Mouse (Mus musculus) MEL (cell line): ENCODE measurements around the gene Inpp4b. TPM values are rescaled to one million over a fixed set of nuclear protein-coding genes. Genes with fewer than 3 reads are reported as not detected.

Experiments
- DNase-seq: peaks from one replicate; pipeline ENCODE4 v3.0.0; 2011; ENCODE audit warnings: low read depth, low spot score
- H3K27ac ChIP-seq: 2 replicates; pipeline ENCODE4 v1.5.1; 2012; ENCODE audit warnings: low read depth, mild to moderate bottlenecking, control low read depth, low read length, moderate library complexity; ENCODE audit not compliant: control insufficient read depth
- H3K27me3 ChIP-seq, 2 experiments: fragments of 150-350 bp in 1 of 2; sonication (generic) in 1 of 2; 2 replicates each; pipeline ENCODE4 v1.6.1; 2012; ENCODE audit warnings: low read length in 2 of 2, mild to moderate bottlenecking in 2 of 2, improper control_type of control experiment in 1 of 2, moderate library complexity in 1 of 2; ENCODE audit not compliant: insufficient read depth in 2 of 2, control insufficient read depth in 1 of 2
- H3K36me3 ChIP-seq, 2 experiments: 2 replicates each; pipeline ENCODE4 v1.6.1; 2012 to 2014; ENCODE audit warnings: low read length in 2 of 2, improper control_type of control experiment in 1 of 2, inconsistent platforms in 1 of 2, mild to moderate bottlenecking in 1 of 2; ENCODE audit not compliant: insufficient read depth in 2 of 2, control insufficient read depth in 1 of 2
- H3K4me1 ChIP-seq, 2 experiments: fragments of 150-350 bp in 1 of 2; sonication (generic) in 1 of 2; 2 replicates each; pipeline ENCODE4 v1.6.1; 2012; ENCODE audit warnings: low read length in 2 of 2, improper control_type of control experiment in 1 of 2, mild to moderate bottlenecking in 1 of 2; ENCODE audit not compliant: insufficient read depth in 2 of 2, control insufficient read depth in 1 of 2
- H3K4me3 ChIP-seq, 2 experiments: fragments of 150-350 bp in 1 of 2; sonication (generic) in 1 of 2; 2 replicates each; pipeline ENCODE4 v1.5.1; 2012; ENCODE audit warnings: low read depth in 2 of 2, low read length in 2 of 2, mild to moderate bottlenecking in 2 of 2, moderate library complexity in 2 of 2, control low read depth in 1 of 2, improper control_type of control experiment in 1 of 2; ENCODE audit not compliant: control insufficient read depth in 1 of 2, insufficient read depth in 1 of 2
- H3K79me2 ChIP-seq: 2 replicates; pipeline ENCODE4 v1.6.1; 2012; ENCODE audit warnings: mild to moderate bottlenecking, low read length, moderate library complexity; ENCODE audit not compliant: control insufficient read depth, poor library complexity, insufficient read depth
- H3K9ac ChIP-seq: 2 replicates; pipeline ENCODE4 v1.6.1; 2012; ENCODE audit warnings: low read depth, mild to moderate bottlenecking, control low read depth, low read length, moderate library complexity; ENCODE audit not compliant: control insufficient read depth, poor library complexity, severe bottlenecking
- H3K9me3 ChIP-seq: fragments of 150-350 bp; sonication (generic); replicated peaks from 2 replicates; pipeline ENCODE4 v1.6.1; 2012; ENCODE audit warnings: mild to moderate bottlenecking, low read length, improper control_type of control experiment, moderate library complexity; ENCODE audit not compliant: insufficient read depth
- BHLHE40 ChIP-seq: IDR thresholded peaks from 2 replicates; pipeline ENCODE4 v1.6.1; 2012; ENCODE audit warnings: low read depth, mild to moderate bottlenecking, inconsistent platforms, low read length, improper control_type of control experiment, borderline replicate concordance
- CTCF ChIP-seq, 3 experiments: IDR thresholded peaks in 2 of 3; conservative IDR thresholded peaks in 1 of 3; 2 replicates each; pipeline ENCODE4 v1.5.1; 2011 to 2012; ENCODE audit warnings: low read length in 3 of 3, low read depth in 2 of 3, mild to moderate bottlenecking in 2 of 3, improper control_type of control experiment in 1 of 3, inconsistent platforms in 1 of 3, mixed read lengths in 1 of 3, moderate library complexity in 1 of 3; ENCODE audit not compliant: control insufficient read depth in 1 of 3, insufficient read depth in 1 of 3, poor library complexity in 1 of 3, severe bottlenecking in 1 of 3
- ETS1 ChIP-seq: IDR thresholded peaks from 2 replicates; pipeline ENCODE4 v1.6.1; 2012; ENCODE audit warnings: low read depth, mild to moderate bottlenecking, inconsistent platforms, low read length, improper control_type of control experiment, moderate library complexity
- JUND ChIP-seq: IDR thresholded peaks from 2 replicates; pipeline ENCODE4 v1.6.1; 2011; ENCODE audit warnings: low read depth, mild to moderate bottlenecking, improper control_type of control experiment, low read length
- MAX ChIP-seq: IDR thresholded peaks from 2 replicates; pipeline ENCODE4 v1.6.1; 2011; ENCODE audit warnings: low read length, improper control_type of control experiment
- MEF2A ChIP-seq: IDR thresholded peaks from 2 replicates; pipeline ENCODE4 v1.6.1; 2014; ENCODE audit warnings: low read depth, mild to moderate bottlenecking, inconsistent platforms, low read length, improper control_type of control experiment; ENCODE audit not compliant: poor library complexity, insufficient replicate concordance, severe bottlenecking; ENCODE audit errors: extremely low read depth
- MYC ChIP-seq: IDR thresholded peaks from 2 replicates; pipeline ENCODE4 v1.6.1; 2011; ENCODE audit warnings: low read depth, mild to moderate bottlenecking, low read length, improper control_type of control experiment, moderate library complexity
- NELFE ChIP-seq: IDR thresholded peaks from 2 replicates; pipeline ENCODE4 v1.6.1; 2011; ENCODE audit warnings: low read depth, low read length, improper control_type of control experiment
- NRF1 ChIP-seq: IDR thresholded peaks from 2 replicates; pipeline ENCODE4 v1.6.1; 2014; ENCODE audit warnings: low read depth, mild to moderate bottlenecking, inconsistent platforms, low read length, improper control_type of control experiment, moderate library complexity; ENCODE audit not compliant: poor library complexity, insufficient read depth, severe bottlenecking
- POLR2A ChIP-seq, 2 experiments: IDR thresholded peaks; 2 replicates each; pipeline ENCODE4 v1.6.1; 2011 to 2012; ENCODE audit warnings: low read length in 2 of 2, mild to moderate bottlenecking in 2 of 2, control low read depth in 1 of 2, improper control_type of control experiment in 1 of 2, low read depth in 1 of 2, moderate library complexity in 1 of 2; ENCODE audit not compliant: control insufficient read depth in 1 of 2, insufficient read depth in 1 of 2, poor library complexity in 1 of 2
- POLR2AphosphoS2 ChIP-seq: IDR thresholded peaks from 2 replicates; pipeline ENCODE4 v1.6.1; 2011; ENCODE audit warnings: low read length, improper control_type of control experiment
- POLR2AphosphoS5 ChIP-seq: IDR thresholded peaks from 2 replicates; pipeline ENCODE4 v1.6.1; 2012; ENCODE audit warnings: low read depth, borderline replicate concordance, mild to moderate bottlenecking, inconsistent platforms, low read length, moderate library complexity, mixed read lengths
- TAL1 ChIP-seq: IDR thresholded peaks from 2 replicates; pipeline ENCODE4 v1.6.1; 2012; ENCODE audit warnings: mild to moderate bottlenecking, inconsistent platforms, low read length, moderate library complexity, mixed read lengths
- TCF12 ChIP-seq: IDR thresholded peaks from 2 replicates; pipeline ENCODE4 v1.6.1; 2014; ENCODE audit warnings: low read depth, mild to moderate bottlenecking, inconsistent platforms, low read length, improper control_type of control experiment, moderate library complexity
- UBTF ChIP-seq: IDR thresholded peaks from 2 replicates; pipeline ENCODE4 v1.6.1; 2012; ENCODE audit warnings: low read depth, mild to moderate bottlenecking, inconsistent platforms, low read length, improper control_type of control experiment, moderate library complexity, borderline replicate concordance; ENCODE audit not compliant: insufficient read depth
- USF1 ChIP-seq: IDR thresholded peaks from 2 replicates; pipeline ENCODE4 v1.6.1; 2014; ENCODE audit warnings: low read depth, mild to moderate bottlenecking, inconsistent platforms, low read length, improper control_type of control experiment, moderate library complexity
- ZC3H11A ChIP-seq: IDR thresholded peaks from 2 replicates; pipeline ENCODE4 v1.6.1; 2012; ENCODE audit warnings: low read depth, mild to moderate bottlenecking, inconsistent platforms, low read length, improper control_type of control experiment
- ZKSCAN1 ChIP-seq: IDR thresholded peaks from 2 replicates; pipeline ENCODE4 v1.6.1; 2012; ENCODE audit warnings: low read depth, mild to moderate bottlenecking, inconsistent platforms, low read length, improper control_type of control experiment, moderate library complexity
- polyA plus RNA-seq, 2 experiments: library from polyadenylated mRNA; stranded (reverse) in 1 of 2; unstranded in 1 of 2; fragments of >175 nt in 1 of 2; fragments of >200 nt in 1 of 2; gene quantifications; 2 replicates each; pipeline versions ENCODE4 v1.2.1 to v1.2.4; 2012; ENCODE audit warnings: low replicate concordance in 2 of 2, low read depth in 1 of 2; ENCODE audit not compliant: insufficient read length in 2 of 2, insufficient read depth in 1 of 2, missing spikeins in 1 of 2
- total RNA-seq: library from RNA; depleted of rRNA; stranded (reverse); fragments of 300-350 nt; gene quantifications from 2 replicates; pipeline ENCODE4 v1.2.3, GENCODE M21; 2012

Inpp4b gene
- total and polyA plus RNA-seq, 3 experiments, result 12.3 to 26.9 (median 13.6) TPM

GRCm38 (mm10) chr8:81361162-81361561, 18.8 kb downstream of the Inpp4b start:
- Histone ChIP-seq H3K9ac (no peak overlapping the region), H3K27ac (no peak overlapping the region), H3K4me1 (no peaks in the 10 kb centered on the region), H3K9me3 (no peaks in the 10 kb centered on the region), H3K27me3 (no peaks in the 10 kb centered on the region; a peak in 1 of 4 replicates), H3K4me3 (no peak overlapping the region), H3K36me3 (no peaks in the 10 kb centered on the region), H3K79me2 (no peaks in the 10 kb centered on the region)
- DNase-seq, result no peak
- TF ChIP-seq POLR2A (IDR thresholded peaks at IDR 0.05; ENCODE audit: control insufficient read depth in 1 of 2, insufficient read depth in 1 of 2, low read depth in 1 of 2, low read length in 2 of 2, poor library complexity in 1 of 2), result no peak
- TF ChIP-seq POLR2AphosphoS2, result no peak
- no peak for TF ChIP-seq JUND
- no peak for TF ChIP-seq ZC3H11A
- TF ChIP-seq CTCF (IDR thresholded peaks at IDR 0.05 in 2 of 3, conservative IDR thresholded peaks at IDR 0.05 in 1 of 3; ENCODE audit: control insufficient read depth in 1 of 3, insufficient read depth in 1 of 3, low read depth in 2 of 3, low read length in 3 of 3, poor library complexity in 1 of 3, severe bottlenecking in 1 of 3), result no peak
- no peak for TF ChIP-seq TAL1
- no peak for TF ChIP-seq MYC
- TF ChIP-seq MAX, result no peak
- no peak for TF ChIP-seq UBTF
- TF ChIP-seq ZKSCAN1, result no peak
- TF ChIP-seq TCF12, result no peak
- no peak for TF ChIP-seq NELFE
- TF ChIP-seq MEF2A, result no peak
- TF ChIP-seq BHLHE40, result no peak

GRCm38 (mm10) chr8:81370607-81371006, 28.3 kb downstream of the Inpp4b start:
- Histone ChIP-seq H3K4me3 (no peak overlapping the region), H3K9ac (no peak overlapping the region), H3K27me3 (no peaks in the 10 kb centered on the region), H3K4me1 (no peaks in the 10 kb centered on the region), H3K9me3 (no peaks in the 10 kb centered on the region), H3K27ac (no peak overlapping the region), H3K36me3 (no peaks in the 10 kb centered on the region), H3K79me2 (no peaks in the 10 kb centered on the region)
- DNase-seq, result no peak
- no peak for TF ChIP-seq ETS1
- TF ChIP-seq POLR2AphosphoS5, result no peak
- no peak for TF ChIP-seq MAX
- no peak for TF ChIP-seq USF1
- no peak for TF ChIP-seq POLR2A (IDR thresholded peaks at IDR 0.05; ENCODE audit: control insufficient read depth in 1 of 2, insufficient read depth in 1 of 2, low read depth in 1 of 2, low read length in 2 of 2, poor library complexity in 1 of 2)
- no peak for TF ChIP-seq NRF1
